Mouse (Mus musculus): ENCODE results near the gene Styx. TPM values are rescaled to one million over a fixed set of nuclear protein-coding genes. Genes with fewer than 3 reads are reported as not detected.

Gene Styx
- polyA plus RNA-seq, 1 experiment from 2014 or later: 50.6 TPM

DNA sequence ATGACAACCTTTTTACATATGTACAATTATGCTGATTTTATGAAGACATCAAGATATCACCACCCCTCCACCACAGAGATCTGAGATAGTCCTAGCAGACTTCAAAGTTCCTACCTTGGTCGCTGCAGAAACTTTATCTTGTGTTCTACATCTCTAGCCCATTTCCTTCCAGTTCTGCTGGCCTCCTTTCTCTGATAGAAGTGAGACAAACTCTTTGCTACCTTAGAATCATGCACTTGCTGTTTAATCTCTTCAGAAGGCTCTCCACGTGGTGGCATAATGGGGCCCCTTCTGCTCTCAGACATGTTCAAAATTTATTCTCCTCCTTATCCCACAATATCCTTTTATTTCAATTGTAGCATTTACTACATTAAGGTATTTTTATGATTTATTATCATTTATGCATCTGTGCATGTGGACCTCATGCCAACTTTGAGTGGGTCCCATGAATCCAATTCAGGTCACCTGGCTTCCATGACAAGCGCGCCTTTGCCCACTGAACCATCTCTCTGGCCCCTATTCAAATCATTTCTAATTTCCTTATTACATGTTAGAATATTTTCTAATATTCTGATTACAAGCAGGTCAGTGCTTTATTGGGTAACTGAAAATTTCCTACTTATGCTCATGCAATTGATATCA, 22.7 kb upstream of the Styx start:
- Histone ChIP-seq H3K36me3 (ENCODE audit: control insufficient read depth, insufficient read depth, low read length) (0 out of 2 replicates have a peak, but pooled peaks cover 3% of the 10 kb centered on the region), H3K27ac (replicated peaks) (no peak overlapping the region), H3K4me2 (replicated peaks; ENCODE audit: low read depth) (no peak overlapping the region), H3K9me3 (ENCODE audit: control insufficient read depth, low read length) (no peaks in the 10 kb centered on the region), H3K4me1 (replicated peaks; ENCODE audit: control insufficient read depth, insufficient read depth) (no peaks in the 10 kb centered on the region), H3K4me3 (ENCODE audit: low read depth, low read length) (no peak overlapping the region), H3K9ac (ENCODE audit: low read length) (no peak overlapping the region), H3K27me3 (ENCODE audit: control insufficient read depth, insufficient read depth, low read length) (no peaks in the 10 kb centered on the region)
- TF ChIP-seq EP300 (optimal IDR thresholded peaks at IDR 0.05) (no peak), CTCF (IDR thresholded peaks at IDR 0.05; ENCODE audit: low read depth) (no peak)
- 86% methylated on average over 4 of the region's 4 CpGs for WGBS
- ATAC-seq (ENCODE audit: low FRiP score, low TSS enrichment) (no peak), DNase-seq (ENCODE audit: low spot score) (no peak)

DNA sequence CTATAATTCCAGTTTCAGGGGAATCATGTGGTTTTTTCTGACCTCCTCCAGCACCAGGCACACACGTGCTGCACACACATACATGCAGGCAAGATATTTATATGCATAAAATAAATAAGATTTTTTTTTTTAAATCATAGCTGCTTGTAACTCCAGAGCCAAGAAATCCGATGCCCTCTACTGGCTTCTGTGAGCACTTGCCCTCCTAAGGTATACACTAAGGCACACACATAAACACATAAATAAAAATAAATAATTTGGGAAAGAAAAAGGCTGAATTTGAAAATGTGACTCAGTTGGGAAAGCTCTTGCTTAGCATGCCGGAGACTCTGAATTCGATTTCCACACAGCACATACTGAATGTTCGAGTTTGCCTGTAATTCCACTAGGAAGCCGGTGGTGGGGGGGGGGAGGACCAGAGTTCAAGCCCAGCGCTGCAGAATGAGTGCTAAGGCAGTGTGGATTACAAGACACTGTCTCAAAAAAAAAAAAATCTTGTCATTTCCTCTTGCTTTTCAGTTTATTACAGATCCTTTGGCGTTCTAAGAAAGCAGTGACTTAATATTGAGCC, 21.8 kb upstream of the Styx start:
- TF ChIP-seq CTCF (IDR thresholded peaks at IDR 0.05; ENCODE audit: low read depth) (no peak), EP300 (optimal IDR thresholded peaks at IDR 0.05) (no peak)
- peak overlapping the region; percentile 48 for H3K4me2 ChIP-seq (replicated peaks; ENCODE audit: low read depth)
- H3K9ac ChIP-seq (ENCODE audit: low read length): no peak overlapping the region
- H3K27ac ChIP-seq (replicated peaks): no peak overlapping the region
- H3K9me3 ChIP-seq (ENCODE audit: control insufficient read depth, low read length): no peaks in the 10 kb centered on the region
- ATAC-seq (ENCODE audit: low FRiP score, low TSS enrichment) (peak; percentile 47; the same call in 1 of the 2 replicates), DNase-seq (ENCODE audit: low spot score) (no peak)
- H3K4me3 ChIP-seq (ENCODE audit: low read depth, low read length): peak overlapping the region; percentile 85
- 0 out of 2 replicates have a peak, but pooled peaks cover 3% of the 10 kb centered on the region for H3K36me3 ChIP-seq (ENCODE audit: control insufficient read depth, insufficient read depth, low read length)
- no peaks in the 10 kb centered on the region for H3K27me3 ChIP-seq (ENCODE audit: control insufficient read depth, insufficient read depth, low read length)
- 10% methylated on average over 8 of the region's 8 CpGs for WGBS
- no peaks in the 10 kb centered on the region for H3K4me1 ChIP-seq (replicated peaks; ENCODE audit: control insufficient read depth, insufficient read depth)

- Histone ChIP-seq H3K4me1 (replicated peaks; ENCODE audit: control insufficient read depth, insufficient read depth) (no peaks in the 10 kb centered on the region), H3K4me2 (replicated peaks; ENCODE audit: low read depth) (peak within 1 kb of the TSS; percentile 55), H3K4me3 (ENCODE audit: low read depth, low read length) (peak within 1 kb of the TSS; percentile 85), H3K9me3 (ENCODE audit: control insufficient read depth, low read length) (no peaks in the 10 kb centered on the region), H3K36me3 (ENCODE audit: control insufficient read depth, insufficient read depth, low read length) (0 out of 2 replicates have a peak, but pooled peaks cover 3% of the 10 kb centered on the region), H3K27me3 (ENCODE audit: control insufficient read depth, insufficient read depth, low read length) (no peaks in the 10 kb centered on the region), H3K27ac (replicated peaks) (peak within 1 kb of the TSS; percentile 90), H3K9ac (ENCODE audit: low read length) (peak within 1 kb of the TSS; percentile 91)
- TF ChIP-seq CTCF (IDR thresholded peaks at IDR 0.05; ENCODE audit: low read depth) (peak; percentile 94), EP300 (optimal IDR thresholded peaks at IDR 0.05) (no peak)
- under 1% methylated on average over 44 of the region's 44 CpGs for WGBS
- ATAC-seq (ENCODE audit: low FRiP score, low TSS enrichment): peak; percentile 97
- DNase-seq (ENCODE audit: low spot score): peak; percentile 95
These were observed 21.2 kb upstream of the Styx start, which contains the start of gene Psmc6 for GRCm38 (mm10) chr14:45329589-45330181. TSS of gene Psmc6 (plus strand) at chr14:45329788.

GRCm38 (mm10) chr14:45364211-45365195, 13.6 kb downstream of the Styx start:
- ATAC-seq (ENCODE audit: low FRiP score, low TSS enrichment) (no peak), DNase-seq (ENCODE audit: low spot score) (no peak)
- H3K36me3 ChIP-seq (ENCODE audit: control insufficient read depth, insufficient read depth, low read length): no peaks in the 10 kb centered on the region
- TF ChIP-seq EP300 (optimal IDR thresholded peaks at IDR 0.05) (no peak), CTCF (IDR thresholded peaks at IDR 0.05; ENCODE audit: low read depth) (no peak)
- WGBS: 82% methylated on average over 16 of the region's 16 CpGs
- no peak overlapping the region for H3K4me3 ChIP-seq (ENCODE audit: low read depth, low read length)
- H3K4me1 ChIP-seq (replicated peaks; ENCODE audit: control insufficient read depth, insufficient read depth): no peaks in the 10 kb centered on the region
- H3K9me3 ChIP-seq (ENCODE audit: control insufficient read depth, low read length): no peaks in the 10 kb centered on the region
- no peak overlapping the region for H3K9ac ChIP-seq (ENCODE audit: low read length)
- H3K4me2 ChIP-seq (replicated peaks; ENCODE audit: low read depth): no peak overlapping the region
- H3K27ac ChIP-seq (replicated peaks): no peak overlapping the region
- no peaks in the 10 kb centered on the region for H3K27me3 ChIP-seq (ENCODE audit: control insufficient read depth, insufficient read depth, low read length)

DNA sequence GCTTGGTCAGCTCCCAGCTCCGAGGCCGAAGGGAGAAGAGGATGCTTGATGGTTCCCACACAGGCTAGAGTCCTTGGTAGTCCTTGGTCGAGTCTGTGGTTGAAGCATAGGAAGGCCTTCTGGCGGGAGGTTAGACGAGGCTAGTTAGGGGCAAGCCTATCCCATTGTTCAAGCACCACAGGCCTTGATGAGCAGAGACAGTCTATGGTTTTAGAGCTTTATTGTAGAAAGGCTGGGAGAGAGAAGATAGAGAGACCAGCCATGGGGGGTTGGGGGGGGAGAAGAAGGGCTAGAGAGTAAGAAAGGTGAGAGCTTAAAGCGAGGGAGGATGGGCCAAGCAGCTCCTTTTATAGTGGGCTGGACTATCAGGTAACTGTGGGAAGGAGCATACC, 14.3 kb downstream of the Styx start:
- ATAC-seq (ENCODE audit: low FRiP score, low TSS enrichment) (no peak), DNase-seq (ENCODE audit: low spot score) (no peak)
- H3K9ac ChIP-seq (ENCODE audit: low read length): no peak overlapping the region
- H3K36me3 ChIP-seq (ENCODE audit: control insufficient read depth, insufficient read depth, low read length): 0 out of 2 replicates have a peak, but pooled peaks cover 3% of the 10 kb centered on the region
- H3K27me3 ChIP-seq (ENCODE audit: control insufficient read depth, insufficient read depth, low read length): no peaks in the 10 kb centered on the region
- no peak overlapping the region for H3K27ac ChIP-seq (replicated peaks)
- no peak overlapping the region for H3K4me3 ChIP-seq (ENCODE audit: low read depth, low read length)
- no peak for TF ChIP-seq EP300 (optimal IDR thresholded peaks at IDR 0.05)
- no peak for TF ChIP-seq CTCF (IDR thresholded peaks at IDR 0.05; ENCODE audit: low read depth)
- no peaks in the 10 kb centered on the region for H3K9me3 ChIP-seq (ENCODE audit: control insufficient read depth, low read length)
- WGBS: 91% methylated on average over 6 of the region's 6 CpGs
- H3K4me1 ChIP-seq (replicated peaks; ENCODE audit: control insufficient read depth, insufficient read depth): no peaks in the 10 kb centered on the region
- H3K4me2 ChIP-seq (replicated peaks; ENCODE audit: low read depth): no peak overlapping the region
